Mouse (Mus musculus) heart, embryonic 13.5 days (tissue): ENCODE results near the gene Rps27rt. TPM values are rescaled to one million over a fixed set of nuclear protein-coding genes. Genes with fewer than 3 reads are reported as not detected.

ENCODE experiments used
- ATAC-seq: fragments of 200-750 bp; cut with Nextera tagmentation; 2 replicates; pipeline ENCODE4 v1.8.0; 2017; ENCODE audit warnings: moderate TSS enrichment; ENCODE audit not compliant: insufficient number of reproducible peaks, low FRiP score, low TSS enrichment; ENCODE audit errors: extremely low read depth
- H3K27ac ChIP-seq: fragments of 300-500 bp; sonication (generic); replicated peaks from 2 replicates; pipeline ENCODE4 v1.5.1; 2015; ENCODE audit warnings: moderate library complexity, mild to moderate bottlenecking, inconsistent platforms
- H3K27me3 ChIP-seq: fragments of 300-500 bp; sonication (generic); replicated peaks from 2 replicates; pipeline ENCODE4 v1.6.1; 2015; ENCODE audit warnings: mild to moderate bottlenecking, inconsistent platforms
- H3K36me3 ChIP-seq: fragments of 300-500 bp; sonication (generic); 2 replicates; pipeline ENCODE4 v1.6.1; 2015; ENCODE audit warnings: mild to moderate bottlenecking, inconsistent platforms
- H3K4me1 ChIP-seq: fragments of 300-500 bp; sonication (generic); 2 replicates; pipeline ENCODE4 v1.6.1; 2015; ENCODE audit warnings: inconsistent platforms
- H3K4me2 ChIP-seq: fragments of 300-500 bp; sonication (generic); 2 replicates; pipeline ENCODE4 v1.6.1; 2015; ENCODE audit warnings: inconsistent platforms, mild to moderate bottlenecking, moderate library complexity
- H3K4me3 ChIP-seq: fragments of 300-500 bp; sonication (generic); 2 replicates; pipeline ENCODE4 v1.5.1; 2015; ENCODE audit warnings: moderate library complexity, mild to moderate bottlenecking, inconsistent platforms
- H3K9ac ChIP-seq: fragments of 300-500 bp; sonication (generic); 2 replicates; pipeline ENCODE4 v1.6.1; 2015; ENCODE audit warnings: inconsistent platforms, mild to moderate bottlenecking, moderate library complexity
- H3K9me3 ChIP-seq: fragments of 300-500 bp; sonication (generic); 2 replicates; pipeline ENCODE4 v1.6.1; 2016; ENCODE audit warnings: inconsistent platforms
- WGBS: fragments of 180-500 bp; shearing (Covaris S2); methylation state at CpG from one replicate; pipeline ENCODE4 v1.1.7; 2015; ENCODE audit warnings: mixed read lengths; 5-methylcytosine and 5-hydroxymethylcytosine counted together
- polyA plus RNA-seq: library from polyadenylated mRNA; unstranded; fragments of >200 nt; fragmentation: Nextera tagmentation; extraction: Ambion mirVana; gene quantifications from 2 replicates; pipeline ENCODE4 v1.2.1, GENCODE M21; 2015

Gene Rps27rt
- polyA plus RNA-seq, 1 experiment from 2014 or later: 210 TPM

DNA sequence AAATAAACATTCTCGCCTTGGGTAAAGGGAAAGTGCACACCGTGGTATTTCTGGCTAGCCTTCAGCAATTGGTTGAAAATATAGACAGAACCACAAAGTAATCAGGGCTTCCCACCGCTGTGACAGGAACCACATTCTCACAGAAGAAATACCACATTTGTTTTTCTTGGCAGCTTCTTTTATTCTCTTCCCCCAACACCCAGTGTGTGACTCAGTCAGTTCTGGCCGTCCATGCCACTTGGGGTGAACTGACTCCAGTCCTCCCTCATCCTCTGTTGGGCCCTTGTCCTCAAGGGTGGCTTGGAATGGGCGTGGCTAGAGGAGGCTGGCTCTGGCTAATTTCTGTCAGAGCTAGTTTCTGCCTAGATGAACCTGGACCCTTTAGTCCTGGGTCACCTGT is 34.1 kb downstream of the Rps27rt start:
- Histone ChIP-seq H3K4me2 (peak overlapping the region; percentile 18; the same call in 1 of the 2 replicates), H3K36me3 (no peaks in the 10 kb centered on the region), H3K9ac (no peak overlapping the region), H3K9me3 (no peaks in the 10 kb centered on the region), H3K4me1 (peaks cover 18% of the 10 kb centered on the region), H3K27me3 (no peaks in the 10 kb centered on the region), H3K4me3 (no peak overlapping the region), H3K27ac (peak overlapping the region; percentile 67)
- no peak; the same call in 1 of the 2 replicates for ATAC-seq
- 47% methylated on average over 5 of the region's 5 CpGs for WGBS

DNA sequence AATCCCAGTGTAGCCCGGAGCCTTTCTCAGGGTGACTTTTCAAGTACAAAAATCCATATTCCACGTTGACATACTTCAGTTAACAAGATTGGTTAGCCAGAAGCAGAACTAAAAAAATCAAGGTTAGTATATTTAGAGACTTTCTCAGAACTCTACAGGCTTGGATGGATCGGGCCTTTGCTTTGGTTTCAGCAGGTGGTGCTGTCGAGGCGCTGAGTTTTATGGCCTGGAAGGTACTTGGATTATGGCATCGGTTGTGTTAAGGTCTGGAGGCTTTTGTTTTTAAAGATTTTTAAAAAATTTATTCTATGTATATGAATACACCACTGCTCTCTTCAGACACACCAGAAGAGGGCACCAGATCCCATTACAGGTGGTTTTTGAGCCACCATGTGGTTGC is 37.0 kb downstream of the Rps27rt start:
- Histone ChIP-seq H3K27me3 (no peaks in the 10 kb centered on the region), H3K4me2 (no peak overlapping the region), H3K4me1 (peaks cover 18% of the 10 kb centered on the region), H3K4me3 (no peak overlapping the region), H3K9me3 (0 out of 2 replicates have a peak, but pooled peaks cover 9% of the 10 kb centered on the region), H3K27ac (no peak overlapping the region), H3K36me3 (no peaks in the 10 kb centered on the region), H3K9ac (no peak overlapping the region)
- ATAC-seq: no peak
- WGBS: 74% methylated on average over 6 of the region's 6 CpGs

DNA sequence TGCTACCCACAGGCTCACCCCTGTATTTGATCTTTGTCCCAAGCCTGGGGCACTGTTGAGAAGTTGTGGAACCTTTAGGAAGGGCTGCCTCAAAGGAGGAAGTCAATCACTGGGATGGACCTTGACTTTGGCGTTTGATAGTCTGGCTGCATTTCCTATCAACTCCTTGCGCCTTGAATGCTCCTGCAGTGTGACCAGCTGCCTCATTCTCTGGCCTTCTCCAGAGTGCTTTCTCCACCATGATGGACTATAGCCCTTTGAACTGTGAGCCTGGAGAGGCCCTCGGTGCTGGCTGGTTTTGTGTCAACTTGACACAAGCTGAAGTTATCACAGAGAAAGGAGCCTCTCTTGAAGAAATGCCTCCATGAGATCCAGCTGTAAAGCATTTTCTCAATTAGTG is 37.9 kb downstream of the Rps27rt start:
- 79% methylated on average over 3 of the region's 3 CpGs for WGBS
- Histone ChIP-seq H3K9me3 (0 out of 2 replicates have a peak, but pooled peaks cover 9% of the 10 kb centered on the region), H3K4me3 (no peak overlapping the region), H3K4me1 (peaks cover 13% of the 10 kb centered on the region), H3K27ac (no peak overlapping the region), H3K27me3 (no peaks in the 10 kb centered on the region), H3K4me2 (no peak overlapping the region), H3K9ac (no peak overlapping the region), H3K36me3 (no peaks in the 10 kb centered on the region)
- ATAC-seq: no peak

GRCm38 (mm10) chr9:114936687-114937086 is 45.9 kb downstream of the Rps27rt start:
- no peak overlapping the region for H3K4me2 ChIP-seq
- no peaks in the 10 kb centered on the region for H3K36me3 ChIP-seq
- WGBS: 65% methylated on average over 2 of the region's 2 CpGs
- no peak for ATAC-seq
- no peak overlapping the region for H3K4me3 ChIP-seq
- no peak overlapping the region for H3K27ac ChIP-seq
- H3K9me3 ChIP-seq: no peaks in the 10 kb centered on the region
- no peaks in the 10 kb centered on the region for H3K27me3 ChIP-seq
- H3K9ac ChIP-seq: no peak overlapping the region
- H3K4me1 ChIP-seq: peaks cover 18% of the 10 kb centered on the region

- 79% methylated on average over 4 of the region's 4 CpGs for WGBS
- Histone ChIP-seq H3K27me3 (no peaks in the 10 kb centered on the region), H3K9me3 (no peaks in the 10 kb centered on the region), H3K4me3 (no peak overlapping the region), H3K27ac (no peak overlapping the region), H3K36me3 (no peaks in the 10 kb centered on the region), H3K4me1 (peaks cover 18% of the 10 kb centered on the region), H3K4me2 (no peak overlapping the region), H3K9ac (no peak overlapping the region)
- ATAC-seq: no peak
Observed at GRCm38 (mm10) chr9:114935321-114935720, 47.2 kb downstream of the Rps27rt start.

GRCm38 (mm10) chr9:114934231-114934630 is 48.3 kb downstream of the Rps27rt start:
- no peak overlapping the region for H3K27ac ChIP-seq
- no peaks in the 10 kb centered on the region for H3K36me3 ChIP-seq
- peak overlapping the region; percentile 99 for H3K4me2 ChIP-seq
- no peaks in the 10 kb centered on the region for H3K9me3 ChIP-seq
- H3K9ac ChIP-seq: no peak overlapping the region
- H3K4me1 ChIP-seq: peaks cover 18% of the 10 kb centered on the region
- H3K27me3 ChIP-seq: no peaks in the 10 kb centered on the region
- 59% methylated on average over 11 of the region's 11 CpGs for WGBS
- no peak for ATAC-seq
- H3K4me3 ChIP-seq: peak overlapping the region; percentile 88

GRCm38 (mm10) chr9:114933723-114934171 is 48.8 kb downstream of the Rps27rt start, which contains the start of gene Gpd1l:
Gpd1l (minus strand) TSS chr9:114933987.
- 1% methylated on average over 30 of the region's 30 CpGs for WGBS

DNA sequence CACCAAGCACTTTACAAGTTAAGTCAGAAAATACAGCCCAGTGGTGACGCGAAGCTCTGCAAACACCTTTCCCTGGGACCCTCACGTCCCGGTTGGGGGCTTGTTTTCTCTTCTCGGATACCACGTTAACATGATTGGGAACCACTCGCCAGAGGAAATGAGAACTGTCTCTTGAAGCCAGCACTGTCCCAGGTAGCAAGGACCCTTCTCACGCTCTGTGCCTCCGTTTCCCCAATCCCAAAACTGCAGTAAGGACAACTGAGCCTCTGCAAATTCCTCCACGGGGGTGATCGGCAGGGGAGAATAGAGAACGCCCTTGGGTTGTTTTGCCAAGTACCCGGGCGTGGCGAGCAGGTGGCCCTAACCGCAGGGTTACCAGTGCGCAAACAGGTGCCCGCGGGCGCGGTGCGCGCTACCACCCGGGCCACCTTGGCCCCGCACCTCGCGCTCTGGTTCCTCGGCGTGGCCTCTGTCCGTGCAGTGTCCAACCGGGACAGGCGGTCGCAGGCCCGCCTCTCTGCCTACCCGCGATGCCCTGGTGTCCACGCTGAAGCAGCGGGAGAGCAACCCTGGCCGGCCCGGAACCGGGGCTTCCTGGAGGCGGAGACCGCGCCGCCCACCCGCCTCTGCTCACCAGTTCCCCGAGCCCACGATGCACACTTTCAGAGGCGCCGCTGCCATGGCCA is 49.4 kb downstream of the Rps27rt start:
- Histone ChIP-seq H3K27ac (peak overlapping the region; percentile 85), H3K4me2 (peak overlapping the region; percentile 99), H3K9me3 (no peaks in the 10 kb centered on the region), H3K27me3 (no peaks in the 10 kb centered on the region), H3K9ac (peak overlapping the region; percentile 88), H3K4me1 (peaks cover 18% of the 10 kb centered on the region), H3K4me3 (peak overlapping the region; percentile 88), H3K36me3 (no peaks in the 10 kb centered on the region)
- under 1% methylated on average over 50 of the region's 50 CpGs for WGBS
- ATAC-seq: no peak

More at GRCm38 (mm10) chr9:114933723-114934171, 48.8 kb downstream of the Rps27rt start, which contains the start of gene Gpd1l:
- Histone ChIP-seq H3K4me3 (peak within 1 kb of the TSS; percentile 88), H3K36me3 (no peaks in the 10 kb centered on the region), H3K9ac (peak within 1 kb of the TSS; percentile 88), H3K4me2 (peak within 1 kb of the TSS; percentile 99), H3K27me3 (no peaks in the 10 kb centered on the region), H3K27ac (peak within 1 kb of the TSS; percentile 85), H3K9me3 (no peaks in the 10 kb centered on the region), H3K4me1 (peaks cover 18% of the 10 kb centered on the region)
- peak; percentile 92 for ATAC-seq

- 22% methylated on average over 13 of the region's 13 CpGs for WGBS
- no peaks in the 10 kb centered on the region for H3K36me3 ChIP-seq
- no peak for ATAC-seq
- peak overlapping the region; percentile 88 for H3K9ac ChIP-seq
- no peaks in the 10 kb centered on the region for H3K27me3 ChIP-seq
- no peaks in the 10 kb centered on the region for H3K9me3 ChIP-seq
- H3K4me2 ChIP-seq: peak overlapping the region; percentile 99
- peaks cover 18% of the 10 kb centered on the region for H3K4me1 ChIP-seq
- peak overlapping the region; percentile 88 for H3K4me3 ChIP-seq
- no peak overlapping the region for H3K27ac ChIP-seq
Observed at GRCm38 (mm10) chr9:114932607-114933006, 49.9 kb downstream of the Rps27rt start.

Other genes with a start within 250 kb of the Rps27rt start
- 107 and 118 TPM in 2 replicates for gene Cmtm7, start 200.9 kb downstream of the Rps27rt start, polyA plus RNA-seq
- gene Cmtm8, start 138.6 kb downstream of the Rps27rt start, polyA plus RNA-seq: 14.3 and 16.4 TPM in 2 replicates
- gene Gpd1l, start 48.8 kb downstream of the Rps27rt start, polyA plus RNA-seq: 13.5 and 14.8 TPM in 2 replicates
- 1.4 and 1.5 TPM in 2 replicates for gene Osbpl10, start 4.2 kb downstream of the Rps27rt start, polyA plus RNA-seq